Mouse (Mus musculus) lung, embryonic 14.5 days (tissue): ENCODE measurements around the gene Pfas. TPM values are rescaled to one million over a fixed set of nuclear protein-coding genes. Genes with fewer than 3 reads are reported as not detected.
"Not testable (repeated sequence)": the region's sequence is repeated elsewhere in the genome, so short reads cannot be mapped to it uniquely, and the experiment has no call there.

ENCODE experiments used
- ATAC-seq: fragments of 200-750 bp; cut with Nextera tagmentation; 2 replicates; pipeline ENCODE4 v1.8.0; 2017; ENCODE audit warnings: mild to moderate bottlenecking, moderate TSS enrichment, moderate library complexity; ENCODE audit not compliant: insufficient read depth
- DNase-seq: peaks from one replicate; pipeline ENCODE4 v3.0.0-alpha.2; 2015
- H3K27ac ChIP-seq: fragments of 300-500 bp; sonication (generic); 2 replicates; pipeline ENCODE4 v1.5.1; 2014; ENCODE audit warnings: low read depth, mild to moderate bottlenecking, moderate library complexity
- H3K27me3 ChIP-seq: fragments of 300-500 bp; sonication (generic); 2 replicates; pipeline ENCODE4 v1.6.1; 2014; ENCODE audit warnings: low read length, control low read depth; ENCODE audit not compliant: insufficient read depth
- H3K36me3 ChIP-seq: fragments of 300-500 bp; sonication (generic); 2 replicates; pipeline ENCODE4 v1.6.1; 2014; ENCODE audit warnings: control low read depth; ENCODE audit not compliant: insufficient read depth
- H3K4me1 ChIP-seq: fragments of 300-500 bp; sonication (generic); 2 replicates; pipeline ENCODE4 v1.6.1; 2014; ENCODE audit warnings: antibody characterized with exemption, control low read depth; ENCODE audit not compliant: insufficient read depth
- H3K4me2 ChIP-seq: fragments of 300-500 bp; sonication (generic); 2 replicates; pipeline ENCODE4 v1.6.1; 2014; ENCODE audit warnings: mild to moderate bottlenecking
- H3K4me3 ChIP-seq: fragments of 300-500 bp; sonication (generic); 2 replicates; pipeline ENCODE4 v1.5.1; 2014; ENCODE audit warnings: low read depth, low read length
- H3K9ac ChIP-seq: fragments of 300-500 bp; sonication (generic); 2 replicates; pipeline ENCODE4 v1.6.1; 2014
- H3K9me3 ChIP-seq: fragments of 300-500 bp; sonication (generic); 2 replicates; pipeline ENCODE4 v1.6.1; 2016; ENCODE audit warnings: low read depth, low read length, control low read depth
- CTCF ChIP-seq: IDR thresholded peaks from 2 replicates; pipeline ENCODE4 v1.5.1; 2016; ENCODE audit warnings: antibody characterized with exemption, low read depth
- WGBS: fragments of 180-500 bp; shearing (Covaris S2); extraction: QIAGEN DNeasy Blood & Tissue Kit; methylation state at CpG from one replicate; pipeline ENCODE4 v1.1.7; 2014; 5-methylcytosine and 5-hydroxymethylcytosine counted together
- polyA plus RNA-seq: library from polyadenylated mRNA; unstranded; fragments of >200 nt; fragmentation: Nextera tagmentation; extraction: Ambion mirVana; gene quantifications from 2 replicates; pipeline ENCODE4 v1.2.1, GENCODE M21; 2014

The Pfas gene
- polyA plus RNA-seq, 1 experiment from 2014 or later, result 43.3 TPM

- Histone ChIP-seq H3K9ac (no peak overlapping the region), H3K27me3 (no peaks in the 10 kb centered on the region), H3K9me3 (no peaks in the 10 kb centered on the region), H3K4me2 (no peak overlapping the region), H3K4me3 (no peak overlapping the region), H3K4me1 (no peaks in the 10 kb centered on the region), H3K36me3 (peaks cover 48% of the 10 kb centered on the region), H3K27ac (no peak overlapping the region)
- peak; percentile 48 for DNase-seq
- ATAC-seq, result no peak
- 55% methylated on average over 4 of the region's 4 CpGs for WGBS
- 0 out of 2 replicates have a peak, but pooled peaks have one; percentile 29 for TF ChIP-seq CTCF
These were observed 4.7 kb downstream of the Pfas start for GRCm38 (mm10) chr11:69003592-69003991.

GRCm38 (mm10) chr11:69002782-69003181 lies 5.5 kb downstream of the Pfas start:
- WGBS, result 91% methylated on average over 4 of the region's 4 CpGs
- H3K4me3 ChIP-seq, H3K4me1 ChIP-seq, ATAC-seq, DNase-seq, H3K9me3 ChIP-seq, H3K4me2 ChIP-seq, H3K27me3 ChIP-seq, H3K27ac ChIP-seq, H3K9ac ChIP-seq: not testable (repeated sequence)
- peaks cover 56% of the 10 kb centered on the region for H3K36me3 ChIP-seq

GRCm38 (mm10) chr11:68997080-68997479 lies 11.2 kb downstream of the Pfas start:
- peaks cover 98% of the 10 kb centered on the region for H3K36me3 ChIP-seq
- H3K9ac ChIP-seq, result no peak overlapping the region
- DNase-seq, result no peak
- H3K4me2 ChIP-seq, result no peak overlapping the region
- 80% methylated on average over 4 of the region's 4 CpGs for WGBS
- H3K27ac ChIP-seq, result no peak overlapping the region
- no peaks in the 10 kb centered on the region for H3K4me1 ChIP-seq
- no peaks in the 10 kb centered on the region for H3K9me3 ChIP-seq
- H3K4me3 ChIP-seq, result no peak overlapping the region
- no peak for ATAC-seq
- no peaks in the 10 kb centered on the region for H3K27me3 ChIP-seq
- TF ChIP-seq CTCF, result no peak

- H3K4me3 ChIP-seq, result no peak overlapping the region
These were observed 13.9 kb downstream of the Pfas start for GRCm38 (mm10) chr11:68994377-68994776.

GRCm38 (mm10) chr11:68993122-68993521 lies 15.1 kb downstream of the Pfas start:
- TF ChIP-seq CTCF, result no peak
- Histone ChIP-seq H3K4me2 (no peak overlapping the region), H3K9me3 (no peaks in the 10 kb centered on the region), H3K27me3 (no peaks in the 10 kb centered on the region), H3K36me3 (peaks cover 97% of the 10 kb centered on the region), H3K9ac (no peak overlapping the region), H3K27ac (no peak overlapping the region), H3K4me1 (no peaks in the 10 kb centered on the region), H3K4me3 (no peak overlapping the region)
- no peak for ATAC-seq
- WGBS, result 88% methylated on average over 7 of the region's 7 CpGs
- DNase-seq, result no peak

More at GRCm38 (mm10) chr11:68994377-68994776, 13.9 kb downstream of the Pfas start:
- peak; percentile 19 for DNase-seq
- no peak overlapping the region for H3K4me2 ChIP-seq
- H3K9me3 ChIP-seq, result no peaks in the 10 kb centered on the region
- 95% methylated on average over 3 of the region's 3 CpGs for WGBS
- no peak overlapping the region for H3K9ac ChIP-seq
- no peak overlapping the region for H3K27ac ChIP-seq
- 0 out of 2 replicates have a peak, but pooled peaks have one; percentile 18 for TF ChIP-seq CTCF
- ATAC-seq, result no peak
- no peaks in the 10 kb centered on the region for H3K4me1 ChIP-seq
- H3K27me3 ChIP-seq, result no peaks in the 10 kb centered on the region
- H3K36me3 ChIP-seq, result peaks cover 98% of the 10 kb centered on the region

GRCm38 (mm10) chr11:68988341-68988740 lies 19.9 kb downstream of the Pfas start:
- Histone ChIP-seq H3K36me3 (peaks cover 75% of the 10 kb centered on the region), H3K4me2 (no peak overlapping the region), H3K4me3 (no peak overlapping the region), H3K9ac (no peak overlapping the region), H3K4me1 (no peaks in the 10 kb centered on the region), H3K27me3 (no peaks in the 10 kb centered on the region), H3K27ac (no peak overlapping the region), H3K9me3 (no peaks in the 10 kb centered on the region)
- peak; percentile 20 for DNase-seq
- WGBS, result 86% methylated on average over 17 of the region's 17 CpGs
- ATAC-seq, result no peak
- TF ChIP-seq CTCF, result no peak

GRCm38 (mm10) chr11:68987365-68987882 lies 20.8 kb downstream of the Pfas start:
- H3K27ac ChIP-seq, result no peak overlapping the region
- H3K27me3 ChIP-seq, result no peaks in the 10 kb centered on the region
- ATAC-seq (no peak), DNase-seq (no peak)
- no peak overlapping the region for H3K9ac ChIP-seq
- no peak overlapping the region for H3K4me3 ChIP-seq
- no peaks in the 10 kb centered on the region for H3K9me3 ChIP-seq
- WGBS, result 90% methylated on average over 11 of the region's 11 CpGs
- H3K4me1 ChIP-seq, result no peaks in the 10 kb centered on the region
- no peak overlapping the region for H3K4me2 ChIP-seq
- no peak for TF ChIP-seq CTCF
- H3K36me3 ChIP-seq, result peaks cover 66% of the 10 kb centered on the region
